Mouse (Mus musculus) cerebellum, postnatal 14 days (tissue): ENCODE data around the gene Pcnx3.
A peak's percentile ranks its signal among the peaks of the same experiment; 100 is the strongest.
"Not testable (repeated sequence)": the region's sequence is repeated elsewhere in the genome, so short reads cannot be mapped to it uniquely, and the experiment has no call there.

Experiments
- DNase-seq, 2 experiments: peaks; one replicate each; pipeline ENCODE4 v3.0.0; 2021; ENCODE audit warnings: mixed read lengths in 2 of 2

Pcnx3 gene

GRCm38 (mm10) chr19:5711907-5712460, 23.3 kb upstream of the Pcnx3 start:
- no peak for DNase-seq

DNA sequence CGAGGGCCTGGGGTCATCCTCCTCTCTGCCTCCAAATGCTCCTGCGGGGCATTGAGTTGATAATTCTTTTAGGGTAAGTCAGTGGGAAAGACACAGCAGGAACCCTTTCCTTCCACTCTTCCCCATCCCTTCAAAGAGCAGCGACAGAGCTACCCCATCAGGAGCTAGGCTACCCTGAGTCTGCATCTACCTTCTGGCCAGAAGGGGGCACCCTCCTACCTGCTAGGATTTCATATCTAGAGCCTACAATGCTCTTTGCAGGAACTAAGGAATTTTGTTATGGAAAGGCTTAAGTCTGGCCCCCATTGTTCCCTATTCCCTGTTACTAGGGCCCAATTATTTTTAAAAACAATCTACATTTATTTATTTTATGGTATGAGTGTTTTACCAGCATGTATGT, 22.5 kb upstream of the Pcnx3 start:
- peak; percentile 85 to 91 for DNase-seq

- DNase-seq: no peak
Observed at GRCm38 (mm10) chr19:5710581-5710980, 21.9 kb upstream of the Pcnx3 start.

GRCm38 (mm10) chr19:5710068-5710467, 21.4 kb upstream of the Pcnx3 start:
- no peak for DNase-seq

DNA sequence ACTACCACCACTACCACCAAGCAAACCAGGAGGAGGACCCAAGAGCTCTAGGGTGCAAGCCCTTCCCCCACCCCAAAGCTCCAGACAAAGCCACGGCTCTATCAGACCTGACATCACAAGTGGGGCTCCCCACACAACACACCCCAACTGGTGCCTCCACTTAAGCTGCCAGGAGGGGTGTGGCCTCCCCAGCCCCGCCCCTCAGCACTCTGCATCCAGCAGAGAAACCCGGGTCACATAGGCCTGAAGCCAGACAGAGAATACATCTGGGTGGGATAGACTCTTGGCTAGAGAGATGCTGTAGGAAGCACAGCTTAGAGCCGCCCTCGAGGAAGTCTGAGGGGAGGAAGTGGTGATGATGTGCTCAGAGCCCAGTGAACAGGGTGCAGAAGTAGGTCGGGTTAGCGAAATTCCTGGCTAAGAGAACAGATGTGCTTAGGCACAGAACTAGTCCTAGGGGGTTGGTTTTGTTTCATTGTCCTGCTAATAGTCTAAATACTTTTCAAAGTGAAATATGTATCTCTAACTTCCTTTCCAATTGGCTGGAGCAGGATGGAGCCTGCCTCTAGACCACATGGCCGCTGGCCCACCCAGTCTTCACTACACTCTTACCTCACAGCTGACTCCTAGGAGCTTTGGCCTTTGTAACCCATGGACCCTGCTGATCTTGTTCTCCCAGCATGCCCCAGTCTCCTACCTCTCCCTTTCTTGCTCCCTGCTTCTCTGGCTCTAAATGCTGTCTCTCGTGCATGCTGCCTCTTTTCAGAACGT, 16.3 kb upstream of the Pcnx3 start:
- DNase-seq: no peak

GRCm38 (mm10) chr19:5704163-5704800, 15.6 kb upstream of the Pcnx3 start, which contains the start of gene Kcnk7:
Gene Kcnk7 (plus strand): TSS chr19:5704367.
- no peak for DNase-seq

DNA sequence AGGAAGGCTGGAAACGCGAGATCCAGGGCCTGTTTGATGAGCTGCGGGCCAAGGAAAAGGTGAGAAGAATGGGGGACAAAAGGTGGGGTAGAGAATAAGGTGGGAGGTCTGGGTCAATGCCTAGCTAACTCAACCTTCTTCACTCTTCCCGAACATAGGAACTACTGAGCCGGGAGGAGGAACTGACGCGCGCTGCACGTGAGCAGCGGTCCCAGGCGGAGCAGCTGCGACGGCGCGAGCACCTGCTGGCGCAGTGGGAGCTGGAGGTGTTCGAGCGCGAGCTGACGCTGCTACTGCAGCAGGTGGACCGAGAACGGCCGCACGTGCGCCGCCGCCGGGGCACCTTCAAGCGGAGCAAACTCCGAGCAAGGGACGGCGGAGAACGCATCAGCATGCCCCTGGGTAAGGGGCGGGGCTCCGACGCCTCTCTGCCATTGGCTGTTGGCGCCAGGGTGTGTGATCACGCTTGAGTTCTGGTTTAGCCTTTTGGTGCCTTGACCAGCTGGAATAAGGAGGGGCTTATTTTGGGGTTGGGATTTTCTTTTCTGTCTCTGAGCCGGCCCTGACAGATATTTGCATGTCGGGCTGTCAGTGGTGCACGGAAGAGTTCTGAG, 7.2 kb upstream of the Pcnx3 start:
- peak; percentile 27 to 52 for DNase-seq

DNA sequence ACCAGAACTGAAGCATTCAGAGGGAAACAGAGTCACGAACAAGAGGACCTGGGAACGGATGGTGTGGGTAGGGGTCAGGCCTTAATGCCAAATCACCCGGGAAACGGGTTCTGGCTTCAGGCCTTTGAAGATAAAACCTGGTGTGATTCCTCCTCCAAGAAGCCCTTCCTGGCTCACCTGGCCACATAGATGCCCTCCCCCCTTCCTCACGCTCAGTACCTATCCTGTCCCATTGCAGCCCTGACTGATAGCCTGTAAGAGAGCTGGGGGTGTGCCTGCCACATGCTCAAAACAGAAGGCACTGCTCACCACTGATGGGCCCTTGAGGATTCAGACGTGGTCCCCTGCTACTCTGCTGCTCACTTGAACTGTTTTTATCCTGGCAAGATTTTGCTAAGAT, 5.1 kb upstream of the Pcnx3 start:
- DNase-seq: no peak

GRCm38 (mm10) chr19:5692913-5693396, 4.2 kb upstream of the Pcnx3 start:
- no peak for DNase-seq

- no peak for DNase-seq
Observed at GRCm38 (mm10) chr19:5692086-5692912, 3.6 kb upstream of the Pcnx3 start.

DNA sequence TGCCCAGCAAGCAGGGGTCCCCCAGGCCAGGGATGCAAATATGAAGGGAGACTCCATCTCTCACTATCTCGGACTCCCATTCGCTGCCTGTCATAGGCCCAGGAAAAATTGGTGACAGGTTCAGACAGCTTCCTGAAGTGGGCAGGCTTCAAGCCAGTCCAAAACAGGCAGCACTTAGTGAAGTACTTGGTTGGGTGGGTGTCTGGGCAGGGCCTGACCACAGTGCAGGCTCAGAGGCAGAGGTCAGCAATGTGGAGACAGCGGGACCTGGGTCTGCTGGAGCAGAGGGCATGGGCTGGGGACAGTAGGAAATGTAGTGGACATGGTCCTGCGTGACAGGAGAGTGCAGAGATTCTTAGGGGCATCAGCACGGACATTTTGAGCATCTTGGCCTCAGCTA, 2.9 kb upstream of the Pcnx3 start:
- DNase-seq: no peak

GRCm38 (mm10) chr19:5690343-5690735, 1.6 kb upstream of the Pcnx3 start:
- DNase-seq: peak; percentile 52 to 75

DNA sequence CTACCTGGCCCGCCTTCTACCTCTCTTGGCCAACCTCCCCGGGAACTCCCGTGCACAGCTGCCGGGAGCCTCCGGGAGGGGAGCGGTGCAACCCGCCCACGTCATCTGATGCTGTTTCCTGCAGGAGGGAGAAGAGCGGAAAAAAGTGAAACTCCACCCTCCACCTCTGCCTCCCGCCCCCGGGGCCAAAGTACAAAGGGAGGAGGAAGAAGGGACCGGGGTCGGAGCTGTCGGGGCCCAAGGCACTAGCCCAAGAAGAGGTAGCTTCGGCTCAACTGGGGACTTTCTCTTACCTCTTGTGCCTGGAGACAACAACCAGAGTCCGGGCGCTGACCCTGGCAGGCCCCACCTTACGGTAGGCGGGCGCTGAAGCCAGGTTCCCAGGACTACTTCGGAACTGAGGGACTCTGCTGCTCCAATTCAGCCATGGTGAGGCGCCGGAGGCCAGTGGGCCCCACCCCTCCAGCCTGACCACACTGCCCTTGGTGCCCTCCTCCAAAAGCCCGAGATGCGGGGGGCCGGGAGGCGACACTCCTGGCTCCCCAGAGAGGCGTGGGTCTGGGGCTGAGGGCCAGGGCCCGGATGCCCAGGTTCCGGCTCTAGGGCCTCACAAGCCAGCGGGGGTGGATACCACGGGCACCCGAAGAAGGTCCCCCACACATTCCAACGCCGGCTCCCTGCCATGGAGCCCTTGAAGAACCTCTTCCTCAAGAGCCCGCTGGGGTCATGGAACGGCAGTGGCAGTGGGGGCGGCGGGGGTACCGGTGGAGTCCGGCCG, 1.0 kb upstream of the Pcnx3 start:
- peak; percentile 68 to 69 for DNase-seq

DNA sequence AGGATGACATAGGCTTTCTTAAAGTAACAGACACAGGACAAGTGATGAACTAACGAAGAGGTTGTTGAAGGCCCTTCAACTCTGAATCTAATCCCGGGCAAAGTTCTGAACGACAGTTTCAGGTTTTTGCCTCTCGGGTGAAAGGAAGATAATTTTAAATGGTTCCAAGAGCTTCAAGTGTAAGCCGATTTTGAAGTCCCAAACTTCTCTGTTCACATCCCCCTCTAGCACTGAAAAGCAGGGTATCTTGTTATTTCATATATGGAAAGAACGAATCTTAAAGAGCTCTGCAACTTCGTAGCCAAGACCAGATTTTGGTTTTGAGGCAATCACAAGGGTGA, 350 bp upstream of the Pcnx3 start:
- DNase-seq: no peak

GRCm38 (mm10) chr19:5687738-5688137, 970 bp downstream of the Pcnx3 start:
- DNase-seq: no peak

DNA sequence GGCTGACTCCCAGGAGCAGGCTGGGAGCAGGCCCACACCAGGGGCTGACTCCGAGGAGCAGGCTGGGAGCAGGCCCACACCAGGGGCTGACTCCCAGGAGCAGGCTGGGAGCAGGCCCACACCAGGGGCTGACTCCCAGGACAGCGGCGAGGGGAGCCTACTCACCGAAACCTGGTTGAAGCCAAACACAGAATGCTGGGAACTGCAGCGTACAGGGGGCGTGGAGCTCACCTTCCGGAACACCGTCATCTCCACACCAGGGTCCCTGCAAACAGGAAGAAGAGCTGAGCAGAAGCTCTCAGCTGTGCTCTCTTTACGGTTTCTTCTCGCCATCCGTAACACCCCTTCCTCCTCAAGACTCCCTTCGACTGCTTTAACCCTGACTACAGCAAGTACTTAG, 1.8 kb downstream of the Pcnx3 start:
- DNase-seq: not testable (repeated sequence)

DNA sequence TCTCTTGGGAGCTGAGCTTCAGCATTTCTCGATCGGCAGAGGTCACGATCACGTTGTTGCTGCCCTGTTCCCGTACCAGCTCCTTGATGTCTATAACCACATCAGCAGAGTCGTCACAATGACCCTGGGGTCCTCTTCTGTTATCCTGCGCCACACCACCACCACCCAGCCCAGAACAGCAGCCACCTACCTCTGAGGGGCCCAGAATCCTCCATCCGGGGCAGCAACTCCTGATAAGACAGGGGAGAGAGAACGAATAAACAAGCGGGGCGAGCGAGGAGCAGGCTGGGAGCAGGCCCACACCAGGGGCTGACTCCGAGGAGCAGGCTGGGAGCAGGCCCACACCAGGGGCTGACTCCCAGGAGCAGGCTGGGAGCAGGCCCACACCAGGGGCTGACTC, 2.3 kb downstream of the Pcnx3 start:
- DNase-seq: no peak

DNA sequence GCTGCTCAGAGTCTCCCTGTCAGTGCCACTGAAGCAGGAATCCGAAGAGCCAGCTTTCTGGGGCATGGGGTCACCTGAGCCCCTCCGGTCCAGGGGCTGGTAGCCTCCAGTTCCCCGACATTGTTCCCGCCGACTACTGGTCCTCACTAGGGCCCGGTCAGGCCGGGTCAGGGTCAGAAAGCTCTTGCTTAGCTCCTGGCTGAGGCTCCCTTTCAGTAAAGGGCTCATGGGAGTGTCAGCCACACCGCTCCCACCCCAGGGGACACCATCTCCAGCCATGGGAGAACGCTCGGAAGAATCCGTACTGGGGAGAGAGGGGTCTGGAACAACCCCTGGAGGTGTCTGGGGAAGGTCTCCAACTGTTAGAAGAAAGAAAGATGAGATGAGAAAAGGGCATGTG, 2.8 kb downstream of the Pcnx3 start:
- no peak for DNase-seq

DNA sequence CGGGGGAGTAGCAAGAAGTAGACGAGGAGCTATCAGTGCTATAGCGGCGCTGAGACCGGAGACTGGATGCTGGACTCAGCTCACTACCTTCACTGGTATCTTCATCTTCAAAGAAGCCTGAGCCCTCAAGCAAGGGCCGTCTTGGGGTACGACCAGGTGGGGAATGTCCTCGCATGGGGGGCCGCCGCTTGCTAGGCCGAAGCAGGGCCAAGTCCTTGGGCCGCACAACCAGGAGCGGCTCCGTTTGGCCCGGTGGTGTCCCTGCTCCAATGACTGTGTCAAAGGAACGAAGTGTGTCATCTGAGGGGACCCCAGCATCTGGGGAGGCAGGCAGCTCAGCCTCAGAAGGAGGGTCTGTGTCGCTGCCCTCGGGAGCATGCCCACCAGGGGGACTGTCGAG, 3.3 kb downstream of the Pcnx3 start:
- no peak for DNase-seq

DNA sequence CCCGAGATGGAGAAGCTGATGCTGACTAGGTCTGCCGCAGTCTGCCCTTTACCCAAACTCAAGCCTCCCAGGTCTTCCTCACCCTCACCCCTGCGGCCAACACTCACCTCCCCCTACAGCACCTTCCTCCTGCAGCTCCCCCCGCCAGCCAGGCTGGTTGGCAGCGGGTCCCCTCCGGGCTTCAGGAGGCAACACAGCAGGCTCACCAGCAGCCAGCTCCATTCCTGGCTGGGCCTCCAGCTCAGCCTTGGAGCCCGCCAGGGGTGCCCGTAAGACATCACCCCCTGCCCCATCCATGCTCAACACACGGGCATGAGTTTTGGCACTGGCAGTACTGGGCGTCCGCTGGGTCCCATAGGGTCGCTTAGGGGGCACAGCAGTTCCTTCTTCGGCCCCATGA, 3.7 kb downstream of the Pcnx3 start:
- no peak for DNase-seq

DNA sequence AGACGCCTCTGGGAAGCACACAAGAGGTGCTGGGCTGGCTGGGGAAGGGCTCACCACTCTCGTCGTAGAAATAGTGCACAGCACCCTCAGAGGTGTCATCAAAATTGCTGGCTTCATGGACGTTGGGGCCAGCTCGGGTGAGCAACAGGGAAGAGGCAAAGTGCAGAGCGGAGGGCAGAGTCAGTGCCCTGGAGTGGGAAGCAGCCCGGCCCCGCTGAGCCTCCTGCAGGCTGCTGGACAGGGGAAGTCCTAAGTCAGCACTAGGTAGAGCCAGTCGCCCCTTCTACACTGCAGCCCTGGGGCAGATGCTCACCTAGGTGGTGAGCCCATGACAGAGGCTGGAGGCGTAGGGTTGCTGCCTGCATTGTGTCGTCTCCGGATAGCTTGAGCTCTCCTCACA, 4.5 kb downstream of the Pcnx3 start:
- no peak for DNase-seq

GRCm38 (mm10) chr19:5680432-5680831, 8.3 kb downstream of the Pcnx3 start:
- DNase-seq: no peak
